Mouse (Mus musculus): ENCODE measurements around the gene Gm9918. TPM values are rescaled to one million over a fixed set of nuclear protein-coding genes. Genes with fewer than 3 reads are reported as not detected.
"Not testable (repeated sequence)": the region's sequence is repeated elsewhere in the genome, so short reads cannot be mapped to it uniquely, and the experiment has no call there.

Gm9918 gene
- polyA plus RNA-seq (2012; rRNA removed) = 0.30 and 0.31 TPM in 2 replicates

- 88% methylated on average over 21 of the region's 21 CpGs for WGBS
- no peak for TF ChIP-seq CTCF (IDR thresholded peaks at IDR 0.05; ENCODE audit: borderline replicate concordance, control insufficient read depth, extremely low read depth, insufficient read depth, low read length, poor library complexity)
- no peak for TF ChIP-seq POLR2A (IDR thresholded peaks at IDR 0.05; ENCODE audit: control insufficient read depth, extremely low read depth, insufficient read depth, low read length, poor library complexity)
- Histone ChIP-seq H3K27ac (ENCODE audit: control insufficient read depth, insufficient read depth, low read length) (no peak within 1 kb of the TSS), H3K4me3 (ENCODE audit: control insufficient read depth, insufficient read depth, low read length) (no peak within 1 kb of the TSS), H3K36me3 (ENCODE audit: control insufficient read depth, insufficient read depth, low read length) (no peaks in the 10 kb centered on the region), H3K4me1 (replicated peaks; ENCODE audit: control insufficient read depth, insufficient read depth, low read length) (no peaks in the 10 kb centered on the region), H3K27me3 (ENCODE audit: control insufficient read depth, insufficient read depth, low read length) (no peaks in the 10 kb centered on the region)
- DNase-seq = no peak
Measured at GRCm38 (mm10) chr15:102270274-102270960, at the start of gene Gm9918. Gene Gm9918, plus strand, starts transcription at chr15:102270563.

- no peak for DNase-seq
- no peaks in the 10 kb centered on the region for H3K27me3 ChIP-seq (ENCODE audit: control insufficient read depth, insufficient read depth, low read length)
- H3K27ac ChIP-seq (ENCODE audit: control insufficient read depth, insufficient read depth, low read length) = no peak overlapping the region
- TF ChIP-seq CTCF (IDR thresholded peaks at IDR 0.05; ENCODE audit: borderline replicate concordance, control insufficient read depth, extremely low read depth, insufficient read depth, low read length, poor library complexity) = no peak
- TF ChIP-seq POLR2A (IDR thresholded peaks at IDR 0.05; ENCODE audit: control insufficient read depth, extremely low read depth, insufficient read depth, low read length, poor library complexity) = no peak
- 88% methylated on average over 10 of the region's 10 CpGs for WGBS
- H3K4me3 ChIP-seq (ENCODE audit: control insufficient read depth, insufficient read depth, low read length) = no peak overlapping the region
- no peaks in the 10 kb centered on the region for H3K36me3 ChIP-seq (ENCODE audit: control insufficient read depth, insufficient read depth, low read length)
- H3K4me1 ChIP-seq (replicated peaks; ENCODE audit: control insufficient read depth, insufficient read depth, low read length) = peaks cover 9% of the 10 kb centered on the region
Measured at GRCm38 (mm10) chr15:102222386-102222785, 48.0 kb upstream of the Gm9918 start.

GRCm38 (mm10) chr15:102224186-102224991 is 46.0 kb upstream of the Gm9918 start:
- peak overlapping the region; percentile 67 for H3K27ac ChIP-seq (ENCODE audit: control insufficient read depth, insufficient read depth, low read length)
- TF ChIP-seq CTCF (IDR thresholded peaks at IDR 0.05; ENCODE audit: borderline replicate concordance, control insufficient read depth, extremely low read depth, insufficient read depth, low read length, poor library complexity) (peak; percentile 91), POLR2A (IDR thresholded peaks at IDR 0.05; ENCODE audit: control insufficient read depth, extremely low read depth, insufficient read depth, low read length, poor library complexity) (0 out of 2 replicates have a peak, but pooled peaks have one; percentile 8)
- H3K4me1 ChIP-seq (replicated peaks; ENCODE audit: control insufficient read depth, insufficient read depth, low read length) = peaks cover 9% of the 10 kb centered on the region
- DNase-seq = peak; percentile 91
- H3K4me3 ChIP-seq (ENCODE audit: control insufficient read depth, insufficient read depth, low read length) = peak overlapping the region; percentile 43
- no peaks in the 10 kb centered on the region for H3K36me3 ChIP-seq (ENCODE audit: control insufficient read depth, insufficient read depth, low read length)
- 13% methylated on average over 42 of the region's 43 CpGs for WGBS
- H3K27me3 ChIP-seq (ENCODE audit: control insufficient read depth, insufficient read depth, low read length) = no peaks in the 10 kb centered on the region

GRCm38 (mm10) chr15:102224992-102225617 is 45.3 kb upstream of the Gm9918 start:
- peak; percentile 76 for DNase-seq
- H3K27ac ChIP-seq (ENCODE audit: control insufficient read depth, insufficient read depth, low read length) = peak overlapping the region; percentile 68
- WGBS = under 1% methylated on average over 21 of the region's 21 CpGs

GRCm38 (mm10) chr15:102225619-102226018 is 44.7 kb upstream of the Gm9918 start:
- WGBS = 16% methylated on average over 6 of the region's 6 CpGs
- DNase-seq; H3K27me3 ChIP-seq (ENCODE audit: control insufficient read depth, insufficient read depth, low read length); H3K27ac ChIP-seq (ENCODE audit: control insufficient read depth, insufficient read depth, low read length); H3K4me3 ChIP-seq (ENCODE audit: control insufficient read depth, insufficient read depth, low read length); H3K36me3 ChIP-seq (ENCODE audit: control insufficient read depth, insufficient read depth, low read length): not testable (repeated sequence)
- peaks cover 12% of the 10 kb centered on the region for H3K4me1 ChIP-seq (replicated peaks; ENCODE audit: control insufficient read depth, insufficient read depth, low read length)

More at GRCm38 (mm10) chr15:102224992-102225617, 45.3 kb upstream of the Gm9918 start:
- Histone ChIP-seq H3K36me3 (ENCODE audit: control insufficient read depth, insufficient read depth, low read length) (no peaks in the 10 kb centered on the region), H3K4me1 (replicated peaks; ENCODE audit: control insufficient read depth, insufficient read depth, low read length) (peaks cover 9% of the 10 kb centered on the region), H3K27me3 (ENCODE audit: control insufficient read depth, insufficient read depth, low read length) (no peaks in the 10 kb centered on the region), H3K4me3 (ENCODE audit: control insufficient read depth, insufficient read depth, low read length) (peak overlapping the region; percentile 43)
- TF ChIP-seq POLR2A (IDR thresholded peaks at IDR 0.05; ENCODE audit: control insufficient read depth, extremely low read depth, insufficient read depth, low read length, poor library complexity) (no peak), CTCF (IDR thresholded peaks at IDR 0.05; ENCODE audit: borderline replicate concordance, control insufficient read depth, extremely low read depth, insufficient read depth, low read length, poor library complexity) (no peak)
